Mouse (Mus musculus) heart, embryonic 13.5 days (tissue): ENCODE measurements around the gene Slc30a9. TPM values are rescaled to one million over a fixed set of nuclear protein-coding genes. Genes with fewer than 3 reads are reported as not detected.

Experiments used
- ATAC-seq: fragments of 200-750 bp; cut with Nextera tagmentation; 2 replicates; pipeline ENCODE4 v1.8.0; 2017; ENCODE audit warnings: moderate TSS enrichment; ENCODE audit not compliant: insufficient number of reproducible peaks, low FRiP score, low TSS enrichment; ENCODE audit errors: extremely low read depth
- H3K27ac ChIP-seq: fragments of 300-500 bp; sonication (generic); replicated peaks from 2 replicates; pipeline ENCODE4 v1.5.1; 2015; ENCODE audit warnings: moderate library complexity, mild to moderate bottlenecking, inconsistent platforms
- H3K27me3 ChIP-seq: fragments of 300-500 bp; sonication (generic); replicated peaks from 2 replicates; pipeline ENCODE4 v1.6.1; 2015; ENCODE audit warnings: mild to moderate bottlenecking, inconsistent platforms
- H3K36me3 ChIP-seq: fragments of 300-500 bp; sonication (generic); 2 replicates; pipeline ENCODE4 v1.6.1; 2015; ENCODE audit warnings: mild to moderate bottlenecking, inconsistent platforms
- H3K4me1 ChIP-seq: fragments of 300-500 bp; sonication (generic); 2 replicates; pipeline ENCODE4 v1.6.1; 2015; ENCODE audit warnings: inconsistent platforms
- H3K4me2 ChIP-seq: fragments of 300-500 bp; sonication (generic); 2 replicates; pipeline ENCODE4 v1.6.1; 2015; ENCODE audit warnings: inconsistent platforms, mild to moderate bottlenecking, moderate library complexity
- H3K4me3 ChIP-seq: fragments of 300-500 bp; sonication (generic); 2 replicates; pipeline ENCODE4 v1.5.1; 2015; ENCODE audit warnings: moderate library complexity, mild to moderate bottlenecking, inconsistent platforms
- H3K9ac ChIP-seq: fragments of 300-500 bp; sonication (generic); 2 replicates; pipeline ENCODE4 v1.6.1; 2015; ENCODE audit warnings: inconsistent platforms, mild to moderate bottlenecking, moderate library complexity
- H3K9me3 ChIP-seq: fragments of 300-500 bp; sonication (generic); 2 replicates; pipeline ENCODE4 v1.6.1; 2016; ENCODE audit warnings: inconsistent platforms
- WGBS: fragments of 180-500 bp; shearing (Covaris S2); methylation state at CpG from one replicate; pipeline ENCODE4 v1.1.7; 2015; ENCODE audit warnings: mixed read lengths; 5-methylcytosine and 5-hydroxymethylcytosine counted together
- polyA plus RNA-seq: library from polyadenylated mRNA; unstranded; fragments of >200 nt; fragmentation: Nextera tagmentation; extraction: Ambion mirVana; gene quantifications from 2 replicates; pipeline ENCODE4 v1.2.1, GENCODE M21; 2015

Gene Slc30a9
- 107 and 122 TPM in 2 replicates for polyA plus RNA-seq

DNA sequence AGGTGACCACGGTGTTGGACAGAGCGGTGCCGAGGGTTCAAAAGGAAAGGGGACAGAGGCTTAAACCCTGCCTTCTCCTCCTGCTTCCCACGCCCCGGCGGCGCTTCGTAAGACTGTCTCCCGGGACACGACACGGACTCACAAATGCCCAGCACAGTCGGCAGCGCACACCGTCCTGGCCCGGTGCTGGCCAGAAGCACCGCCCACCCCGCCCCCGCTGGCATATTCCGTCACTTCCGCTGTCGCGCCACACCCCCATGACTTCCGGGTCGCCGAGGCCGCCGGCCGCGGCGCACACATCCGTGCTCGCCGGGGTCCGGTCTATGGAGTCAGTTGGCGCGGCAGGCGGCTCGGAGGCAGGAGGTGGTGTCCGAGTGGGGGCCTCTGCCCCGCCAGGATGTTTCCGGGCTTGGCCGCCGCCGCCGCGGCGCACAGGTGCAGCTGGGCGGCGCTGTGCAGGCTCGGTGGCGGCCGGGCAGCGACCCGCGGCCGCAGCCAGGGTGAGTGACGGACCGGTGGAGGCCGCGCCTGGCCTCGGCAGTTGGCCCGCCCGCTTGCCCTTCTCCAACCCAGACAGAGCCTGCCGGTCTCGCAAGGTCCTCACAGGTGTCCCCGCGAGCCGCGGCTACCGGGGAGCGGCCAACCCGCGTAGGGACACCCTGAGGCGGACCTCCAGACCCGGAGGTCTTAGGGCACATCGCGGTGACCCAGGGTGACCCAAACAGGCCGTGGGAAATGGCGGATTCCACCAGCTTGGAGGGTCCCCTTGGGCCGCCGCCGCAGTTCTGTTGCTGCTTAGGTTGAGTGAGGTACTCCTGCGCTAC is at the start of gene Slc30a9:
TSS of gene Slc30a9 (plus strand) at position 258 of the 824 bp plus-strand sequence.
- Histone ChIP-seq H3K4me1 (peaks cover 24% of the 10 kb centered on the region), H3K9me3 (no peaks in the 10 kb centered on the region), H3K4me2 (peak within 1 kb of the TSS; percentile 87), H3K27me3 (no peaks in the 10 kb centered on the region), H3K9ac (peak within 1 kb of the TSS; percentile 98), H3K4me3 (peak within 1 kb of the TSS; percentile 99), H3K36me3 (peaks cover 14% of the 10 kb centered on the region), H3K27ac (peak within 1 kb of the TSS; percentile 89)
- ATAC-seq, result peak; percentile 98
- WGBS, result 0% methylated on average over 82 of the region's 83 CpGs

- Histone ChIP-seq H3K4me3 (no peak overlapping the region), H3K36me3 (peaks cover 11% of the 10 kb centered on the region), H3K9me3 (no peaks in the 10 kb centered on the region), H3K27ac (no peak overlapping the region), H3K9ac (no peak overlapping the region), H3K27me3 (no peaks in the 10 kb centered on the region; the same call in 1 of the 2 replicates), H3K4me1 (peaks cover 17% of the 10 kb centered on the region), H3K4me2 (no peak overlapping the region)
- WGBS, result 81% methylated on average over 9 of the region's 9 CpGs
- no peak for ATAC-seq
Observed at GRCm38 (mm10) chr5:67258473-67258872, 48.3 kb upstream of the Slc30a9 start.

DNA sequence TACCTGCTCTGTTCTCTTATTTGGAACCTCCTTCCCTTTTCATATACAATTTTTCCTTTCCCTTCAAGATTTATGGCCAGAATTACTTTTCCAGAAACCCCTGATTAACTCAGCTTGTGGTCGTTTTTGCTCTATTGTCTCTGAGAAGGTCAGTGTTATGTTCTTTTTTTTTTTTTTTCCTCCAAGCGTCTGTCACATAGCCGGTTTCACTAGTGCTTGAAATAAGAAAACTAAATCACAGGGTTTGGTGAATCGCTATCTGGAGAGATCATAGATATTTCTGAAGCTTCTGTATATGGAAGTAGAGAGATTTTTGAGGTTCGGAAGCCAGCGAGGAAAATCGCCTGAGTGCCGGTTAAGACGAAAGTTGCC is 46.6 kb upstream of the Slc30a9 start:
- H3K27me3 ChIP-seq, result no peaks in the 10 kb centered on the region; the same call in 1 of the 2 replicates
- peak overlapping the region; percentile 85 for H3K4me2 ChIP-seq
- no peaks in the 10 kb centered on the region for H3K9me3 ChIP-seq
- peaks cover 17% of the 10 kb centered on the region for H3K4me1 ChIP-seq
- ATAC-seq, result no peak
- peaks cover 26% of the 10 kb centered on the region for H3K36me3 ChIP-seq
- peak overlapping the region; percentile 96 for H3K27ac ChIP-seq
- 0% methylated on average over 9 of the region's 9 CpGs for WGBS
- H3K4me3 ChIP-seq, result peak overlapping the region; percentile 93
- peak overlapping the region; percentile 93 for H3K9ac ChIP-seq

- peak within 1 kb of the TSS; percentile 93 for H3K9ac ChIP-seq
- WGBS, result under 1% methylated on average over 67 of the region's 67 CpGs
- ATAC-seq, result peak; percentile 80
Observed at GRCm38 (mm10) chr5:67260531-67261371, 46.0 kb upstream of the Slc30a9 start, which contains the start of gene Tmem33. TSS of gene Tmem33 (plus strand) at chr5:67260565.

GRCm38 (mm10) chr5:67262964-67263363 is 43.8 kb upstream of the Slc30a9 start:
- no peak for ATAC-seq
- no peak overlapping the region for H3K4me3 ChIP-seq
- H3K4me1 ChIP-seq, result peaks cover 17% of the 10 kb centered on the region
- no peak overlapping the region for H3K27ac ChIP-seq
- 86% methylated on average over 7 of the region's 7 CpGs for WGBS
- no peaks in the 10 kb centered on the region for H3K9me3 ChIP-seq
- H3K36me3 ChIP-seq, result peaks cover 52% of the 10 kb centered on the region
- no peak overlapping the region for H3K9ac ChIP-seq
- no peaks in the 10 kb centered on the region for H3K27me3 ChIP-seq
- no peak overlapping the region for H3K4me2 ChIP-seq

More at GRCm38 (mm10) chr5:67260531-67261371, 46.0 kb upstream of the Slc30a9 start, which contains the start of gene Tmem33:
- Histone ChIP-seq H3K4me1 (peaks cover 17% of the 10 kb centered on the region), H3K36me3 (peaks cover 33% of the 10 kb centered on the region), H3K4me2 (peak within 1 kb of the TSS; percentile 85), H3K9me3 (no peaks in the 10 kb centered on the region), H3K4me3 (peak within 1 kb of the TSS; percentile 93), H3K27me3 (no peaks in the 10 kb centered on the region; the same call in 1 of the 2 replicates), H3K27ac (peak within 1 kb of the TSS; percentile 96)

DNA sequence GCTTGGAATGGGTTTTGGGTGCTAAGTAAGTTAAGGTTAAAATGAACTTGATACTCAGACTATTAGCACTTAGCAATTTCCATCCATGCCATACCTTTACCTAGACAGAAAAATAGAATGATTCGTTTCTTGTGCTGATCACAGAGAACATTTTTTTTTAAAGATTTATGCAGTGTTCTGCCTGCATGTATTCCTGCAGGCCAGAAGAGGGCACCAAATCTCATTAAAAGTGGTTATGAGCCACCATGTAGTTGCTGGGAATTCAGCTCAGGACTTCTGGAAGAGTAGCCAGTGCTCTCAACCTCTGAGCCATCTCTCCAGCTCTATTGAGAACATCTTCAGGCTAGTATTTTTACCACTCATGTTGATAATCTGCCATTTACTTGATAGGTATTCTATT is 40.6 kb upstream of the Slc30a9 start:
- no peak overlapping the region for H3K27ac ChIP-seq
- H3K4me1 ChIP-seq, result peaks cover 11% of the 10 kb centered on the region
- H3K36me3 ChIP-seq, result peaks cover 69% of the 10 kb centered on the region
- H3K27me3 ChIP-seq, result no peaks in the 10 kb centered on the region
- no peak overlapping the region for H3K4me3 ChIP-seq
- 82% methylated on average over 1 of the region's 1 CpGs for WGBS
- H3K9me3 ChIP-seq, result no peaks in the 10 kb centered on the region
- H3K9ac ChIP-seq, result no peak overlapping the region
- no peak for ATAC-seq
- H3K4me2 ChIP-seq, result no peak overlapping the region

DNA sequence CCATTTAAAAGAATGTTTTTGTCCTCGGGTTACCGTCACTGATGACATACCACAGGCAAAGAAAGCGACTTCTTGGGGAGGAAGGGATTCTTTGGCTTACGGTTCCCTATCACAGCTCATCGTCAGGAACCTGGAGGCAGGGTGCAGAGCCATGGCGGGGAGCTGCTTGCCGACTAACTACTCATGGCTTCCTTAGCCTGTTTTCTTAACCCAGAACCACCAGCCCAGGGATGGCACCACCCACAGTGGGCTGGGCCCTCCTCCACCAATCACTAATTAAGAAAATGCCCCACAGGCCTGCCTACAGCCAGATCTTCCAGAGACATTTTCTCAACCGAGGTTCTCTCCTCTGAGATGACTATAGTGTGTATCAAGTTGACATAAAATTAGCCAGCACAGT is 37.4 kb upstream of the Slc30a9 start:
- ATAC-seq, result no peak

GRCm38 (mm10) chr5:67279407-67279806 is 27.3 kb upstream of the Slc30a9 start:
- ATAC-seq, result no peak
- 92% methylated on average over 9 of the region's 9 CpGs for WGBS

More for the DNA sequence above, 37.4 kb upstream of the Slc30a9 start:
- no peaks in the 10 kb centered on the region for H3K9me3 ChIP-seq
- H3K9ac ChIP-seq, result no peak overlapping the region
- H3K4me1 ChIP-seq, result no peaks in the 10 kb centered on the region
- 88% methylated on average over 8 of the region's 8 CpGs for WGBS
- no peak overlapping the region for H3K4me2 ChIP-seq
- no peak overlapping the region for H3K4me3 ChIP-seq
- peaks cover 50% of the 10 kb centered on the region for H3K36me3 ChIP-seq
- no peaks in the 10 kb centered on the region for H3K27me3 ChIP-seq
- H3K27ac ChIP-seq, result no peak overlapping the region

DNA sequence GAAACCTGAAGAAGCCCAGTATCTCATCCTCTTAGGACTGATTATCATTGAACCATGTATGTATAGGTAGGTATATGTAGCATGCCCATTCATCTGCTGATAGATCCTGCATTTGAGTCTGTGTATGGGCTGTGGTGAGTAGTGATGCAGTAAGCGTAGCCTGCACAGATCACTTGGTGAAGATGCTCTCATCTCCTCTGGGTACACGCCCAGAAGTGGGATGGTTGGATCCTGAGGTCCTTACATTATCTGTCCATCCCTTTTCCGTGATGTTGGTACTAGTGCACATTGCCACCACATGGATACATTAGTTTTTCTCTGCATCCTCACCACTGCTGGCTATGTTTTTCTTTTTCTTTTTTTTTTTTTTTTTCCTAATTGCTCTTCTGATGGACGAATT is 26.9 kb upstream of the Slc30a9 start:
- H3K4me3 ChIP-seq, result no peak overlapping the region
- H3K27me3 ChIP-seq, result no peaks in the 10 kb centered on the region
- H3K4me1 ChIP-seq, result no peaks in the 10 kb centered on the region
- H3K36me3 ChIP-seq, result peaks cover 60% of the 10 kb centered on the region
- no peak overlapping the region for H3K4me2 ChIP-seq
- H3K9ac ChIP-seq, result no peak overlapping the region
- no peak overlapping the region for H3K27ac ChIP-seq
- ATAC-seq, result no peak
- H3K9me3 ChIP-seq, result no peaks in the 10 kb centered on the region
- 81% methylated on average over 4 of the region's 4 CpGs for WGBS

More at GRCm38 (mm10) chr5:67279407-67279806, 27.3 kb upstream of the Slc30a9 start:
- Histone ChIP-seq H3K9me3 (no peaks in the 10 kb centered on the region), H3K27me3 (no peaks in the 10 kb centered on the region), H3K4me3 (no peak overlapping the region), H3K9ac (no peak overlapping the region), H3K36me3 (peaks cover 56% of the 10 kb centered on the region), H3K4me2 (no peak overlapping the region), H3K4me1 (no peaks in the 10 kb centered on the region), H3K27ac (no peak overlapping the region)

GRCm38 (mm10) chr5:67280400-67280799 is 26.4 kb upstream of the Slc30a9 start:
- no peaks in the 10 kb centered on the region for H3K27me3 ChIP-seq
- no peaks in the 10 kb centered on the region for H3K9me3 ChIP-seq
- WGBS, result 88% methylated on average over 4 of the region's 4 CpGs

GRCm38 (mm10) chr5:67295029-67295428 is 11.7 kb upstream of the Slc30a9 start:
- 63% methylated on average over 3 of the region's 3 CpGs for WGBS
- no peak overlapping the region for H3K27ac ChIP-seq
- no peak for ATAC-seq
- H3K9me3 ChIP-seq, result no peaks in the 10 kb centered on the region
- no peak overlapping the region for H3K4me2 ChIP-seq
- H3K4me3 ChIP-seq, result no peak overlapping the region
- H3K4me1 ChIP-seq, result no peaks in the 10 kb centered on the region
- H3K27me3 ChIP-seq, result no peaks in the 10 kb centered on the region
- peaks cover 34% of the 10 kb centered on the region for H3K36me3 ChIP-seq
- no peak overlapping the region for H3K9ac ChIP-seq

More at GRCm38 (mm10) chr5:67280400-67280799, 26.4 kb upstream of the Slc30a9 start:
- no peak overlapping the region for H3K27ac ChIP-seq
- H3K9ac ChIP-seq, result no peak overlapping the region
- peaks cover 66% of the 10 kb centered on the region for H3K36me3 ChIP-seq
- no peak overlapping the region for H3K4me3 ChIP-seq
- H3K4me2 ChIP-seq, result no peak overlapping the region
- ATAC-seq, result no peak
- H3K4me1 ChIP-seq, result no peaks in the 10 kb centered on the region
